Mouse (Mus musculus) erythroid progenitor cell, adult 5-6 weeks (primary cell): ENCODE results near the gene Lrfn1. TPM values are rescaled to one million over a fixed set of nuclear protein-coding genes. Genes with fewer than 3 reads are reported as not detected.
A peak's percentile ranks its signal among the peaks of the same experiment; 100 is the strongest.

Experiments used
- ATAC-seq: replicated peaks from 2 replicates; pipeline ENCODE4 v1.8.0; 2016; ENCODE audit warnings: moderate number of reproducible peaks, mild to moderate bottlenecking, moderate TSS enrichment, inconsistent platforms; ENCODE audit not compliant: poor library complexity, low FRiP score, severe bottlenecking
- total RNA-seq, 2 experiments: library from RNA; stranded (forward) in 1 of 2; stranded (reverse) in 1 of 2; fragments of 150-400 nt in 1 of 2; fragments of 186-747, 209-891 nt in 1 of 2; gene quantifications; 2 replicates each; pipeline versions ENCODE4 v1.2.3 to v1.2.4; 2015 to 2017; ENCODE audit warnings: low replicate concordance in 2 of 2

The Lrfn1 gene
- total RNA-seq, 2 experiments from 2014 or later = 0.84 TPM; not detected in 1

DNA sequence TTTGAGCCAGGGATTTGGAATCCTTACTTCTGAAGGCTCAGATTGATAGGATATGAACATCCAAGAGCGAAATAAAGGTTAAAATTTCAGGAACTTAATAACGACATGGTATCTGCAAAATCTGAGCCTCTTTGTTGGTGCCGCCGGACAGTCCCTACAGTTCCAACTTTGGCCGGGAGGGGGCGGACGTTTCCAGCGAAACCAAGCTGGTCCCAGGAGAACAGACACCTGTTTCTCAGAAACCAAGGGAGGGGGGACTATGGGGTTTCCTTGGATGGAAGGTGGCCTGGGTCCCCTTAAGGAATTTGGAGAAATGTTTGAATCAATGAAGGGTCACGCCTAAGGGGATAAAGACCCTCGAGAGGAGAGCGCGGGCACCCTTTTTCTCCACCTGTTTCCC is 5.3 kb upstream of the Lrfn1 start:
- ATAC-seq = 0 out of 2 replicates have a peak, but pooled peaks have one; percentile 46

DNA sequence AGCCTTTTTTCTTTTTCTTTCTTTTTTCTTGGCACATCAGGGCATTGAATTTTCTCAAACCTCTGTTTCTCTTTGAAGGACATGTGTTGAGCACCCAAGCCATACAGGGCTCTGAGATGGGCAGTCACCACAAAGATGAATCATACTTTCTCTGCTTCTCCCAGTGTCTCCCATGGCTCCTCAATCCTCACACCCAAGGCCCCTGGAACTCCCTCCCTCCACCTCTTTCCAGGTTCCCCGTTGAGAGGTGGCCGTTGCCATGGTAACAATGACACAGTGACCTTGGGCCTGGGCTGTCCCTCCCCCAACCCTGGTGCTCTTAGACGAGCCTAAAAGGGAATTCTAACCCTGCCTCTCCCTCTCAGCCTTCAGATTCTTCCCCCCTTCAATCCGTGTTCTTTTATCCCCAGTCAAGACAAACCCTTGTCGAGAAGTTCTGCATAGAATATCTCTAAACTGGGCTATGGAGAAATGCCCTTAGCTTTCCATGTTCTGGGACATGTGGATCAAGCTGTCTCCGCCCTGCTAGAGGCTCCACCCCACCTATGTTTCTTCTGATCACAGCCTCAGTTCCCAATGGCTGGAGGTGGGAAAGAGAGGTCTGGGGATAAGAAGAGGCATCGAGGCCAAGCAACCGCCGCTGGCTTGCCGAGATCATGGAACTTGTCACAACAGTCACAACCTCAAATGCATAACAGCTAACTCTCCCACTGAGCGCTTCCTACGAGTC is 4.5 kb upstream of the Lrfn1 start:
- ATAC-seq = no peak

DNA sequence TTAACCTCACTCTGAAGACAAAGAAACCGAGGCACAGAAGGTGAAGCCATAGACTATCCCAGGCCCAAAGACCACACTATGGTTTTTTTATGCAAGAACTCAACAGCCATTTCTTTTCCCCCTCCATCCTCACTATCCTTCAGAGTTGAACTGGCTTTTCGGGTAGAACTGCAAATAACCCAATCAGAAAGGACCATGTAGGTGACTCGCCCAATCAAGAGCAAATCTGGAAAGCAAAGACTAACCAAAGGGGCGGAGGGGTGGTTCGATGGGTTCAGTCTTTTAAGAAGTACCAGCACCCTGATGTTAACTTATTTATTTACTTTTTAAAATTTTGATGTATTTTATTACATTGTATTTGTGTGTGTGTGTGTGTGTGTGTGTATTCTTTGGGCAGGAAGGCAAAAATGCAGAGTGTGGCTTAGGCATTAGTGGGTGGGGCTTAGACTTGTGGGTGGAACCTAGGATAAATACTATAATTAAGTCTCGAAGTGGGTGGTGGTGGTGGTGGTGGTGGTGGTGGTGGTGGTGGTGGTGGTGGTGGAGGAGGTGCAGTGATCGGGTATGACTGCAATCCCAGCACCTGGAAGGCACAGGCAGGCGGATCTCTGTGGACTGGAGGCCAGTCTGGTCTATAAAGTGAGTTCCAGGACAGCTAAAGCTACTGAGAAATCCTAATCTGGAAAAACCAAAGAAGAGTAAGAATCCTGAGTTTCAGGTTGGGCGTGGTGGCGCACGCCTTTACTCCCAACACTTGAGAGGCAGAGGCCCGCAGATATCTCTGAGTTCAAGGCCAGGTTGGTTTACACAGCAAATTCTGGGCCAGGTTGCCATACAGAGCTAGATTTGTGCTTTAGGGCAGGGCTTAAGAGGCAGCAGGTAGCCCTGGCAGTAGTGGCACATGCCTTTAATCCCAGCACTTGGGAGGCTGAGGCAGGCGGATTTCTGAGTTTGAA is 3.6 kb upstream of the Lrfn1 start:
- ATAC-seq = no peak

GRCm38 (mm10) chr7:28452361-28453005 is 703 bp downstream of the Lrfn1 start:
- no peak for ATAC-seq

DNA sequence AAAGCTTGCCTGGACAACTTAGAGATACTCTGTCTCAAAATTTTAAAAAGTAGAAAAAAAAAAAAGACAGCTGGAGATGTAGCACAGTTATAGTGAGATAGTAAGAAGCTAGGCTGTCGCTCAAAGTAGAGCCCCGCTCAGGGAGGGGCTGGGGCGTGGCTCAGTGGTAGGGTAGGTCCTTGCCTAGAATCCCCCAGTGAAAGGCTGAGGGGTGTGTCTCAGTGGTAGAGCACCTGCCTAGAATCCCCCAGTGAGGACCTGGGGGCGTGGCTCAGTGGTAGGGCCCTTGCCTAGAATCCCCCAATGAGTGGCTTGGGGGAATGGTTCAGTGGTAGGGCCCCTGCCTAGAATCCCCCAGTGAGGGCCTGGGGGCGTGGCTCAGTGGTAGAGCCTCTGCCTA is 8.6 kb downstream of the Lrfn1 start:
- ATAC-seq = no peak

DNA sequence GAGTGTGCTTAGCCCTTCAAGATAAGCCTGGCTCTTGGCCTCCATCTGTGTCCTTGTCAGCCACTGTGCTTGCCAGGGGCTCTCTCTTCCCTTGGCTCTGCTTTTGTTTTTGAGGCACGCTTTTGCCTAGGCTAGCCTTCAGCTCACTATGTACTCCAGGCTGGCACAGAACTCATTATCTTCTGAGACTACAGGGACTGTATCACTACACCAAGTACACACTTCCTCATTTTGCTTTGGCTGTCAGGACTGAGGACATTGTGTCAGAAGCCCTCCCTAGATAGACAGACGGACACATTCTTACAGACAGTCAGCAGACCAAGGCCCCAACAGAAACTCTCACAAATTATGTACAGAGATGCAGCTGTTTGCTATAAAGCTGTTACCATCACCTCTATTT is 11.0 kb downstream of the Lrfn1 start:
- no peak for ATAC-seq

DNA sequence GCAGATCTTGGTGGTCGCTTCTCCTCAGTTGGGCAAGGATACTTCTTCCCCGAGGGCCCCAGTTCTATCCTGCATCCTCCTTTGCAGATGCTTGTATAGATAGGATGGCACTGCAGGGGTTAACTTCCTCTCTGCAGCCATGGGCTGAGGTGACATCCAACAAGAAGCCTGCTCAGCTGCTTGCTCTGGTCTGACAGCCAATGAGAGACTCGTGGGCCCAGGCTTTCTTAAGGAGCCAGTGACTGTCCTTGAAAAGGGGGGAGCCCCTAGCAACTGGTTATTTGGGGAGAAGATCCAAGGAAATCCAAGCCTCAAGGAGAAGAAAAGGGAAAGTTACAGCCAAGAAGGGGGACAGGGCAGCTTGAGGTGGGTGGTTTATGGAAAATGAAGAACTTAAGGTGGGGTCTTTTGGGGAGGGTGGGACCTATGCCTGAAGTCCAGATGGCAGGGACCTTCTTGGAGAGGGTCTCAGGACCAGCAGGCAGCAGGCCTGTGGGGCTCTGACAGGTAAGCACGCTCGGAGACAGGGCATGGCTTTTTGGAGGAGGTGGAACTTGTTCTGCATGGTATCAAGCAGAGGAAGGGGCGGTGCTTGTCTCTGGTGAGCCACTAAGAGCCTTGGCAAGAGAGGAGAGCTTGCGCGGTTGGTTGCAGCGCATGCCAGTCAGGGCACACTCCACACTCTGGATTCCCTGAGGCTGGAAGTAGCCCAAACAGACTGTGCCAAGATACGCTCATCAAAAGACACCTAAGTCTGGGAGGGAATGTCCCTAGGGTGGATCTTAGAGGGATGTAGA is 12.8 kb downstream of the Lrfn1 start:
- no peak for ATAC-seq

- no peak for ATAC-seq
Measured at GRCm38 (mm10) chr7:28466721-28467212, 15.0 kb downstream of the Lrfn1 start.

GRCm38 (mm10) chr7:28467213-28467751 is 15.5 kb downstream of the Lrfn1 start:
- no peak for ATAC-seq

GRCm38 (mm10) chr7:28476191-28476590 is 24.4 kb downstream of the Lrfn1 start:
- ATAC-seq = no peak

GRCm38 (mm10) chr7:28477363-28477762 is 25.6 kb downstream of the Lrfn1 start:
- no peak for ATAC-seq

GRCm38 (mm10) chr7:28478854-28479253 is 27.1 kb downstream of the Lrfn1 start:
- no peak for ATAC-seq

DNA sequence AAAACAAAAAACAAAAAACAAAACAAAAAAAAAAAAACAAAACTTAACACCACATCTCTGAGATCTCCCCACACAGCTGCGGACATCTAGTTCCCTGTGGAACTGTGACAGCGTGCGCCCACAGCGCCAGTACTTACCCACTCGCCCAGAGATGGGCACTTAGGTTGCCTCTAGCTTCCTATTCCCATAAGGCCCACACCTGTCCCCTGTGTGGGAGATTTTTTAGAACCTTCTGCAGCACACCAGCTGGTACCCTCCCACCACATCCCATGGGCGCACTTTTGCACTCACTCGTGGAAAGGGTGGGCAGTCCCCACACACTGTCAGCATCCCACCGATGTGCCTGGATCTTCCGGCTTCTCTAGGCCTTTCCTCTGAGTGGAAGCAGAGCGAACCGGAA is 31.1 kb downstream of the Lrfn1 start:
- ATAC-seq = no peak

- ATAC-seq = no peak
Measured at GRCm38 (mm10) chr7:28484192-28484591, 32.4 kb downstream of the Lrfn1 start.

DNA sequence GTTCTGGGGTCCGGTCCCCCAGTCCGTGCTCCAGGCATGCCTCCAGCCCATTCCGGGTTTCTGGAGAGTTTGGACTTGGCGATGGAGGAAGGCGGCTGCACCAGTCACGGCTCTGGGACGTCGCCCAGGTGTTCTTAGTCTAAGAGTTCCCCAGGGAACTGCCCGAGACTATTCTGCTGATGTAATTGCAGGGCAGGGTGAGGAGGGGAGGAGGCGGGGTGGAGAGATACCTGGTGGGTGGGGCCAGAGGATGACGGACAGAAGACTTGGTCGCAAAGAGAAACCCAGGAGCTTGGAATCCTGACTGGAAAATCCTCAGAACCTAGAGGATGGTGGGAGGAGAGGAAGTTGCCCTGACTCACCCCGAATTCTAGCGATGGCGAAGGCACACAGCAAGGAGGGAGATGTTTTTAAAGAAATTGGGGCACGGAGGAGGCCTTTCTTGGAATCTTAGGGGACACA is 36.3 kb downstream of the Lrfn1 start:
- no peak for ATAC-seq

- ATAC-seq = no peak
Measured at GRCm38 (mm10) chr7:28490410-28490809, 38.6 kb downstream of the Lrfn1 start.

GRCm38 (mm10) chr7:28490903-28491302 is 39.1 kb downstream of the Lrfn1 start:
- no peak for ATAC-seq

GRCm38 (mm10) chr7:28492310-28492709 is 40.5 kb downstream of the Lrfn1 start:
- no peak for ATAC-seq

- ATAC-seq = no peak
Measured at GRCm38 (mm10) chr7:28495426-28495825, 43.6 kb downstream of the Lrfn1 start.
